Mouse (Mus musculus) ES-CJ7 (cell line): ENCODE results near the gene Trim44.

Source experiments
- DNase-seq: peaks from one replicate; pipeline ENCODE4 v3.0.0; 2011; ENCODE audit warnings: low read depth, low spot score

Trim44 gene

DNA sequence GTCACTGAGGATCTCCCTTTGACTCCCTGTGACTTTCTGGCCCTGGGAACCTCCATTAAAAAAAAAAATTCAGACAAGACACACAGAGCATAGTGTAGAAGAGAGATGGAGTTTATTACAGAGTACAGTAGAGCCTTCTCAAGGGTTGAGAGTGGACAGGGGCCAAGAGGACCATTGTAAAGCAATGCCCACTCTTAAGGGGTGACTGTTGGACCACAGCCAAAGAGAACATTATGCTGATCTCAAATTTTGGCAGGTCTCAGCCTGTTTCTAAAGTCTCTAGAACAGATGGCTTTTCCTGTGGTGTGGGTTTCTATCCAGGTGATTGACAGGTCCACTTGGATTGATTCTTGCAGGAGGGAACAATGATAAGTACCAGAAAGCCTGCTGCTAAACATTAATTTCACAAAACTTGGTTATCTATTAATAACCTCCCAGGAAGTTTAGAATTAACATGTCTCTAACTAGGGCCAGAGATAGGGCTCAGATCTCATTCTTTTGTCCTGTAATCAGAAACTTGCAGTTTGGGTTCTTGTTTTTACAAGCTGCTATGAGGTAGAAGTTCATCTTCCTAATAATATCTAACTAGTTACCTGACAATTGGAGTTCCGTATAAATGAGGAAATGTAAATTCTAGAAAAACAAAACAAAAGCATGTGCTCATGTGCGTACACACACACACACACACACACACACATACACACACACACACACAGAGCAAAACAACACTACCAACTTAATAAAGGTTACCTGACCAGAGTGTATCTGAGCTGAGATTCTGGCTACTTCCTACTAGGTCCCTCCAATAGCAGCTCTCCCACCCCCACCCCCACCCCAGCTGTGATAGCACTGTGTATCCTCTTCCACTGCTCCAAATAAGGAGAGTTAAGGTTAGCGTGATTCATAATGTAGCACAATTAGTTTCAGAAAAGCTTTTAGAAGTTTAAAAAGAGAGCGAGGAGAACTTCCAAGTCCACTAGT, 1.0 kb downstream of the Trim44 start:
- DNase-seq = no peak

DNA sequence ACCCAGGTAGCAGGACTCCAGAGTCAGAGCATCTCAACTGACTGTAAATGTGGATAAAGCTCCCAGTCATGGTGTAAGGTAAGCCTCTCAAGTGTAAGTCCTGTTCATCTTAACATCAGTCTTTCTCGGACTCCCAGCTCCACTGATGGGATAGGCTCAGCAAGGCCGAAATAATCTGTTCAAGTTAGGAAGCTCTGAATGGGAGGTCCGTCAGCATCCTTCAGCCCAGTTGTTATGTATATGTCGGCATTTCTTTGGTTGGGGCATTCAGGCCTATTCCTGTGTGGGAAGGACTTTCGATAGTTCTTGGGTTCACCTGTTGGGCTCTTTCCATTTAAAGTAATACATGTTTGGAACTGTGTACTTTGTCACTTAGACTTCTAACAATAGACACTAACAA, 3.6 kb downstream of the Trim44 start:
- peak; percentile 89 for DNase-seq

DNA sequence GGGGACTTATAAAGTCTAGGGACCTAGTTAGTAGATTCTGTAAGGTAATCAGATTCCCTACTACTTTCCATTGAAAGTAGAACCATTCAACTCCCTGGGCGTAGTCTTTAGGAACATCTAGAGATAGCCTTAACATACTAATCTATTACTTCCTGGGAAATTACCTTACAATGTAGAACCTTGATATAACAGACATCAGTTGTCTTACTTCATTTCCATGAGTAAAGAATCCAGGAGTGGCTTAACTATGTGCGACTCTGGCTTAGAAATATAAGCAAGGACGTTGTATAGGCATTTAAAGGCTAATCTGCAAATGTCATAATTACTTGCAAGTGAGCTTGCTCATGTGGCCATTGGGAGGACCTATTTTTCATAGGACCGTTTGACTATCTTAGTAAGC, 4.3 kb downstream of the Trim44 start:
- DNase-seq = peak; percentile 67

DNA sequence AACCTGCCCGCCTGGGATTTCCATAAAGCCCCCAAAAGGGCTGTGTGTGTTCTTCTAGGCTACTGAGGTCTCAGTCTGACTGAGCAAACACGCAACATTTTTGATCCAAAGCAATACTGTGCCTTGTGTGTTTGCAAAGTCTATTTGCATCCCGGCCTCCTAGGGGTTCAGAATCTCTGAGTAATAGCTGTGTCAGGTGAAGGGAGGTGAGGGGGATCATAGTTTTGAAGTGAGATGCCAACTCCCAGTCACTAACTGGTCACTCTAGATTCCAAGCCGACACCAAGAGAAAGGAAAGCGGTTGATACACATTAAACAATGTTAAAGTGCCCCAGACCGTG, 6.3 kb downstream of the Trim44 start:
- DNase-seq = no peak

DNA sequence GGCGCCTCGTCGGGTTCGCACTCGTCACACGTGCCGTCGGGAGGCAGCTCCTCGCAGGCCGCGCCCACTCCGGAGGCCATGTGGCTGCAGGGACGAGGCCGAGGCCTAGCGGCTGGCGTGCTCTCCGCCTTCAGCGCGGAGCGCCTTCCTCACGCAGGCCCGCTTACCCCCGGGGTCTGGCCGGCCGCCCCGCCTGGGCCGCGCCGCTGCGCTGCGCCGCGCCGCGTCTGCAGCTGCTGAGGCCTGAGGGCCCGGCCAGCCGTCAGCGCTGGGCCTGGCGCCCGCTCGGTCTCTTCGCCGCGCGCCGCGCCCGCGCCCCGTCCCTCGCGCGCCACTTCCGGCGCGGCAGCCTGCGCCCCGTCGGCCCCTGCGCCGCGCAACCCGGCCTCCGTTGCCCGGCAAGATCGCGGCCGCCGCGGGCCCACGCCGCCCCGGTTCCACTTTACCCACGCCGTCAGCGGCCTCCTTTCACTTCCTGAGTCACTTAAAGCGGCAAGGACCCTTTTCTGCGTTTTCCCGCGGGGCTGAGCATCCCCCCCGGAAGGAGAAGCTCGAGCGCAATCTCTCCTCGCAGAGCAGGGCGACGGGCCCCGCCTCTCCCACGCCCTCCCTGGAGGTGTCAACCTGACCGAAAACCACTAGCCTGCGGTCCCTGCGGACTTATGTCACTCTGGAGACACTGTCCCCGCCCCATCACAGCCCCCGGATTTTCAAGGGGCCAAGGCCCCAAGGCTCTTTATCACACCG, 6.8 kb downstream of the Trim44 start:
- DNase-seq = peak; percentile 82

DNA sequence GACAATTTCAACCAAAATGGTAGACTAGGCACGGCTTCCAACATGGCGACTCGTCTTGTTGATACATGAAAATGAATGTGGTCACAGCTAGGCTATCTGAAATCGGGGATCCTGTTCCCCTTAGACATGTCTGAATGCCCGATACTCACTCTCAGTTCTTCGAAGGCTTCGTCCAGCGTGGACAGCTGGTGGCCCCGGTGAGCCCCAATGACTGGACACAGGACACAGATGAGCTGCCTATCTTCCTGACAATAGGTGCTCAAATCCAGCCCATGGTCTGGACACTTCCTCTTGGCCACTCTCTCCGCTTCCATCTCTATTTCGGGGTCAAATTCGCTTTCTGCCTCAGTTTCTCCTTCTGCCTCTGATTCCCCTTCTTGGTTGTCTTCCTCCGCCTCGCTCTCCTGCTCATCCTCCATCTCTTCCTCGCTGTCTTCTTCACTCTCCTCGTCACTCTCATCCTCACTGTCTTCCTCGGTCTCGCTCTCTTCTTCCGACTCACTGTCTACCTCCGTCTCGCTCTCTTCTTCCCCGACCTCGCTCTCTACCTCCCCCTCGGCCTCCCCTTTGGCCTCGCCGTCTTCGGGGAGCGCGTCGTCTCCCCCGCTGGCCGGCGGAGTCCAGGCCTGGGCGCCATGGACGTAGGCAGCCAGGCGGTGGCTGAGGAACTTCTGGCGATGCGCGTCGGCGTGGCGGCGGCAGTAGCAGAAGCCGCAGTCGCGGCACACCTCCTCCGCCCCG, 7.6 kb downstream of the Trim44 start:
- DNase-seq = no peak

DNA sequence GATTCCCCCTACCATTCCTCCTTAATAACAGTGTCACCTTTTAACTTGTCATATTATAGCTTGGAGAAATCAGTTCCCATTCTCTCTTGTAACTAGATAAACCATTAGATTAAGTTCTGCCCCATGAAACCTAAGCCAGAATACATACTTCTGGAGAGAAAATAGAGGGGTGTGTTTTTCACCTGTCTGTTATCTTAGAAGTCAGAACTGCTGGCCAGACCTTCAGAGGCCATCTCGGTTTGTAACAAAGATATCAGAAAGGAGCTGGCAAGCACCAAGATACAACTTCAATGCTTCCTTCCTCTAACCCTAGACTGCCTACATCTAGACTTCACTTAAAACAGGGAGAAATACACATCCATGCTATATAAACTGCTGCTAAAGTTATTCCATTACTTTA, 11.1 kb downstream of the Trim44 start:
- DNase-seq = no peak

DNA sequence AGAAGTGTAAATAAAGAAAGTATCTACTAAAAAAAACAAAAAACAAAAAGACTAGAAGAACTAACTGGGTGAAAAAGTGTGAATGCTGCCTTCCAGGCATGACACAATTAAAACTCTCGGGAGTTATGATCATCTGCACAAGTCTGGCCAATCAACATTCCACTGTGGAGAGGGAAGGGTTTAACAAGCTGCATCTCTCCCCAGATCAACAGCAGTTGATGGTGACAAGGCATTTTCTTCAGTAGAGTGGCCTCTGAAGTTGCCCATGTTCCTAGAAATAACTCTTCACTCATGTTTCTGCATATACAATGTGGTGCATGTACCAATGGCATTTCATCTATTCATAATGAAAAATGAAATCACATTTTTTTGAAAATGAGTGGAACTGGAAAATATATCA, 14.2 kb downstream of the Trim44 start:
- no peak for DNase-seq

DNA sequence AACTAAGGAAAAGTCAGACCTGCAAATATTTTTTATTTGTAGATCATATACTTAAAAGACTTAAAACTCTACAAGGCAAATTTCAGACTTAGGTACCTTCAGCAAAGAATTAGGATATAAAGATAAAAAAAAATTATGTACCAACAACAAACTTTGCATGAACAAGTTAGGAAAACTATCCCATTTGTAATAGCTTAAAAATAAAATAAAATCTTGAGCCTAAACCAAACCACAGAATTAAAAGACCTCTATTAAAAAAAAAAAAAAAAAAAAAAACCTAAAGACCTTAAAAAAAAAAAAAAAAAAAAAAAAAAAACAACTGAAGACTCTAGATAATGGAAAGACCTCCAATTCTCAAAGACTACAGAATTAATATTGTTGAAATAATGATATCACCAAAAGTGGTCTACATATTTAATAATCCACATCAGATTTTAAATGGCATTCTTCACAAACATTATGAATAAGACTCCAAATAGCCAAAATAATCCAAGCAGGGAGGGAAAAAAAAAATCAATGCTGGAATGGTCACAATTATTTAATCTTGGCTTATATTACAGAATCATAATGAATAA, 22.2 kb downstream of the Trim44 start:
- DNase-seq = no peak

DNA sequence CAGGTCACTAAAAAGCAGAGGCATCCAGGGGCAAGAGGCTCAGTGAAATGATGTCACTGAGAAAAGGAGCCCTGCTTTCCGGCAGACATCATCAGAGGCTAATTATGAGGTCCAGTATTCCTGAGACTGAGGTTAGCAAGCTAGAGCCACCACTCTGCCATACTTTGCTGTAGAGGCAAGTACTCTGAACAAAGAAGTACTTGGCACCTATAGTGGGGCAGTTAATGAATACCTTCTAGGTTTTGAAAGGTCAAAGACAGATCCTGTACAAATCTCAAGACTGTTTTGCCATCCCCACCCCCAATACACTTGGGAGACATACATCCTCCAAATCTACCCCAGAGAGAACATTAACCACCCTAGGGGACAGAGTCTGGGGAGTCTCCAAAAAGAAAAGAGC, 23.1 kb downstream of the Trim44 start:
- DNase-seq = no peak

DNA sequence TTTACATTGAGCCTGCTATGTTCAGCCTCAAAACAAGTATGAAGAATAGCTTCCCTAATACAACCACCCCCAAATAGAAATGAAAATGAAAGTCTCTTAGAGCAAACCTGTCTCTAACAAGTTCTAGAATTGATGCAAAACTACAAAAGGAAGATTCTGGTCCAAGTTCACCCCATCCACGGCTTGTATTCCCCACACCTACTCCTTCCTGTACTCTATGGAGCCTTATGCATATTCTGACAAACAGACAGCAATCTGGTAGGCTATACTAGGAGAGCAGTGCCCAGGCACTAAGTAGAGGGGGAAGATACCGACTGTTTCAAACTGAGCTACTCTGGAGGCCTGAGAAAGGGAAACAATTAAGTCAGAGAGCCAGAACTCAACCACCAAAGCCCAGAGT, 23.6 kb downstream of the Trim44 start:
- no peak for DNase-seq

DNA sequence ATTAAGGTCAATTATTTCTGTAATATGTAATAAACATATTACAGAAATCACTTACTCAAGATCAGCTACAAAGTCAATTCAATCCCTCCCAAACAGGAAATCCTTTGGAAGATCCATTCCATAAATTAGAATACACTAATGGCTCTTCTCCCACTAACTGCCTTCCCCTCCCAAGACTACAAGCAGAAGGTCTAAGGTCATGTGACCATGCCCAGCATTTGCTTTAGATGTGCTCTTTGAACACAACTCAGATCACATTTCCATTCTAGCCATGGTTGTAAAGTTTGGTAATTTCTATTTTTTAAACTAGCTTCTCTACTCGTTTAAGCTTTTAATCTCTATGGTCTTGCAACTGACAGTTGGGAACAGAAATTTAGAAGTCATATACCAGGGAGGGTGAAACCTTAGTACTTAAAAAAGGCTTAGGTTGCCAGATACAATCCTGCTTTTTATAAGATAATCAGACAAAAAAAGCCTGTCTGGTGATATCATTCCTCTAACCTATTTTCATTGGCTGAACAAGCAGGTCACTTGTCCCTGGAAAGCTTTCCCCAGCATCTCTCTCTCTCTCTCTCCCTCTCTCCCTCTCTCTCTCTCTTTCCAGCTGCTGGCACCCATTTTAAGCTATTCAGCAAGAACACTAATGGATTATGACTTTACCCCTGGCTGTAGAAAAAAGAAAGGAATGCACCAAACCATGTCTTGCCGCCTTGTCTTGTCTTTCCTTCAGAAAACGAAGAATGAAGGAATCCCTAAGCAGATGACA, 24.4 kb downstream of the Trim44 start:
- no peak for DNase-seq

DNA sequence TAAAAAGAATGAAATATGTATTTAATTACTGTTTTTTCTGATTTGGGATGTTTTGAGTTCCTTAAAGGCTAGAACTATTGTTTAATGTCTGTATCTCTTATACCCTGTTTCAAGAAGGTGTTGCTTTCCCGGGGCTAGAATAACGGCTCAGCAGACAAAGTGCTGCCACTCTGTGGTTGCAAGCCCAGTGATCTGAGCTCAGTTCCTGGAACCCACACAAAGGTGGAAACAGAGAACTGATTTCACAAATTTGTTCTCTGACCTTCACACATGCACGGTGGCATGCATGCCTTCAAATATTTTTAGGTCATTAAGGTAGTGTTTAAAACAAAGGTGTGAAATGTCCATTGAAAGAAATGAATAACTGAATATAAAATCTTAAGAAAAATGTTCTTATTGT, 25.1 kb downstream of the Trim44 start:
- DNase-seq = no peak

DNA sequence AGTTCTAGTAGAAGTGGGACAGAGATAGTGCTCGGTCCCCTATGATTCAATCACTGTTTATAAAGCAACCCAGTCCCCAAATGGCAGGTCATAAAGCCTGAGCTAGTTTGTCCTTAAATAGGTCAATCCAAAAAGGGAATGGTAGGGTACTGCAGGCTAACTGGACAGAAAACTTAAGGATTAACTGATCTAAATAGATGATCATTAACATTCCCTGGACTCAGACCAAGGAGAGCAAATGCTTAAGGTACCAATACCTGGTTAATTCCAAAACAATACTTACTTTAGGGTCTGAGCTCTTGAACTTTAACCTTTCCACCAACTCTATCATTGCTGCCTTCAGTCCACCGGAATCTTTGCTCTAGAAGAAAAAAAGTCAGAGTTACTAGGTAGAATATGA, 27.0 kb downstream of the Trim44 start:
- DNase-seq = no peak

DNA sequence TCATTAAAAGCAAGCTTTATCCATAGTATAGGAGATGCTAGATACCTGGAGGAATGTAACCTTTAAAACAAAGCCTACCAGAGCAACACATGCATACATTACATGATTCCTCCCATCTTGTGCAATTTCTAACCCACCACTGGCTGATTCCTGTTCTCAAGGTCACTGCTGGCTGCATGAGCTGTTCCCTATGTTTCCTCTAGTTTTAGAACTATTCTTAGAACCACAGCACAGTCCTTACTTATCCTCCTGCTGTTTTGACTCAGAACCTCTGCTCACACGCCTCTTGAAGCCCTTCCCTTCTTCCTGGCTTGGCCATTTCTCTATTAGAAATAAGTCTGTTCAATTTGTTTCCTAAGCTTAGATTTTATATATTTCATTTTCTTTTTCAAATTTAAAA, 28.7 kb downstream of the Trim44 start:
- DNase-seq = no peak

DNA sequence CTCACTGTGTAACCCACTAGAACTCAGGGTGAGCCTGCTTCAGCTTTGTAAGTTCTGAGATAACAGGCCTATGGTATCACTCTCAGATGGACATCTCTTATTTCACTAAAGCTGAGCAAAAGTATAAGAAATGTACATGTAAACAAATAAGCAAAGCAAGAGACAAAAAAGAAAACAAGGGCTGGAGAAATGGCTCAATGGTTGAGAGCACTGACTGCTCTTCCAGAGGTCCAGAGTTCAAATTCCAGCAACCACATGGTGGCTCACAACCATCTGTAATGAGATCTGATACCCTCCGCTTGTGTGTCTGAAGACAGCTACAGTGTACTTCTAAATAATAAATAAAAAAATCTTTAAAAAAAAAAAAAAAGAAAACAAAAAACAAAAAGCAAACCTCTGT, 29.2 kb downstream of the Trim44 start:
- DNase-seq = no peak

DNA sequence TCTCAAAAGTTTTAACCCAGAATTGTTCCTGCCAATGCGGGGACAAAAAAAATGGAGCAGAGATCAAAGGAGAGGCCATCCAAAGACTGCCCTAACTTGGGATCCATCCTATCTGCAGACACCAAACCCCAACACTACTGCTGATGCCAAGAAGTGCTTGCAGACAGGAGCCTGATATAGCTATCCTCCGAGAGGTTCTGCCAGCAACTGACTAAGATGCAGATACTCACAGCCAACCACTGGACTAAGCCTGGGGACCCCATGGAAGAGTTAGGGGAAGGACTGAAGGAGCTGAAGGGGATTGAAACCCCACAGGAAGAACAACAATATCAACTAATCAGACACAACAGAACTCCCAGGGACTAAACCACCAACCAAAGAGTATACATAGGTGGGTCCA, 30.3 kb downstream of the Trim44 start:
- DNase-seq = no peak

DNA sequence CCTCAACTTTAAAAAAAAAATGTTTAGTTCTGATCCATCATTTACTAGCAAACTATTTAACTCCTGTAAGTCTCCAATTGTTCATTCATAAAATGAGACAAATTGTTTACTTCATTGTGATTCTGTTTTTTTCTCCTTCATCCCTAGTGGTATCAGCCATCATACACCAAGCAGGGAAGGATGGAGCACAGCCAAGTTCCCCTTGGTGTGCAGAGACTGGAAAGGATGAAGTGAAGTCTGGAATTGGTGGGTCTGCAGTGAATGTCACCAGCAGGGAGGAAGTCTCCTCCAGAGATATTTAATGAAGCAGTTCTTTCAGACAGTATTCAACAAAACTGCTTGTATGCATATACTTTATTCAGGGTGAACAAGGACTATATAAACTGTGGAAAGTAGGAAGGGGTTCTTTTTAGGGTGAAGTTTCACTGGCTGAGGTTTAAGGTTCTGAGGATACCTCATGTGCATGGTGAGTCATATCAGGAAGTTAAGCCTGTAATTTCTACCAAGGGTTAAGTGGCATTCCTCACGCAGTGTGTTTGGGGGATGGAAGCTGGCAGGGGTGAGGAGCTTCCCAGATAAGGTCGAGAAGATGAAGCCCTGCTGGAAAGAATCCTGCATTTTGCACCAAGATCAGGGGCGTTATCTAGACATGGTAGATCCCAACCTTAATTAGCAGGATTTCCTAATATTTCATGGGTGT, 34.1 kb downstream of the Trim44 start:
- no peak for DNase-seq

DNA sequence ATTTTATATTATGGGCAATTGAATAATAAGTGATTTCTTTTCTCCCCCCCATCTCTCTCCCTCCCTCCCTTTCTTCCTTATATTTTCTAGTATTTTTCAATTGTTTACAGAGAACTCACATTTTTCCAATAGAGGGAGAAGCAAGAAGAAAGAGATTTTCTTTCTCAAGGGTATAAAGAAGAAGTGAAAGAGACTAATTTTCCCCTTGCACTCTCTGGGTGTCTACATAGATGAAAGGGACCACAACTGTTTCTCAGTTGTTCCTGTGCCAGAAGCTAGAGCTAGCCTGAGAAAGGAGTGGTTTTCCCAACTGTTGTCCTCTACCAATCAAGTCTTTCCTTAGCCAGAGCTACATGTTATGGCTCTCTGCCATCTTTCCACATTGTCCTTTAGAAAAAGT, 34.9 kb downstream of the Trim44 start:
- no peak for DNase-seq

DNA sequence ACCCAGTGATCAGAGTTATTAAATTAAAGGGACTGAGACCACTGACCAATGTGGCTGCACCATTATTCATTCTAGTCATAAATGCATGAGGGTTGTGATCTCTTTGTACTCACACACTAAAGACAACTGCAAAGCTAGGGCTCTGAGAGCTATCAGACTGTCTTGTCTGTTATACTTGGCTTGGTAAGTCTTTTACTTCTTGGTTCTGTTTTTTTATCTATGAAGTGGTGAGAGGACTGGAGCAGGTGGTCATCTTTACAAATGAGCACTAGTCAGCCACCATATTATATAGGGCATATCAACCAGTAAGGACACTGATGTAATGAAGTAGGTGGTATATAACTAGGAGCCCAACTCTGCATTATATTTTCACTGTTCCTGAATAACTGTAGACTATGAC, 36.3 kb downstream of the Trim44 start:
- no peak for DNase-seq
